Mouse (Mus musculus) embryonic facial prominence, embryonic 15.5 days (tissue): Measurements from ENCODE around the gene Slc9a4. TPM values are rescaled to one million over a fixed set of nuclear protein-coding genes. Genes with fewer than 3 reads are reported as not detected.
"Not testable (repeated sequence)": the region's sequence is repeated elsewhere in the genome, so short reads cannot be mapped to it uniquely, and the experiment has no call there.

Experiments
- ATAC-seq: fragments of 200-750 bp; cut with Nextera tagmentation; 2 replicates; pipeline ENCODE4 v1.8.0; 2017; ENCODE audit warnings: low read depth, moderate TSS enrichment; ENCODE audit not compliant: insufficient number of reproducible peaks, low FRiP score, low TSS enrichment
- H3K27ac ChIP-seq: fragments of 300-500 bp; sonication (generic); replicated peaks from 2 replicates; pipeline ENCODE4 v1.5.1; 2015; ENCODE audit warnings: mild to moderate bottlenecking, inconsistent platforms
- H3K27me3 ChIP-seq: fragments of 300-500 bp; sonication (generic); 2 replicates; pipeline ENCODE4 v1.6.1; 2015; ENCODE audit warnings: inconsistent platforms
- H3K36me3 ChIP-seq: fragments of 300-500 bp; sonication (generic); 2 replicates; pipeline ENCODE4 v1.6.1; 2015; ENCODE audit warnings: mild to moderate bottlenecking, inconsistent platforms
- H3K4me1 ChIP-seq: fragments of 300-500 bp; sonication (generic); 2 replicates; pipeline ENCODE4 v1.6.1; 2015; ENCODE audit warnings: inconsistent platforms
- H3K4me2 ChIP-seq: fragments of 300-500 bp; sonication (generic); replicated peaks from 2 replicates; pipeline ENCODE4 v1.6.1; 2015; ENCODE audit warnings: mild to moderate bottlenecking, inconsistent platforms
- H3K4me3 ChIP-seq: fragments of 300-500 bp; sonication (generic); replicated peaks from 2 replicates; pipeline ENCODE4 v1.5.1; 2015; ENCODE audit warnings: mild to moderate bottlenecking, inconsistent platforms
- H3K9ac ChIP-seq: fragments of 300-500 bp; sonication (generic); 2 replicates; pipeline ENCODE4 v1.6.1; 2015; ENCODE audit warnings: inconsistent platforms
- H3K9me3 ChIP-seq: fragments of 300-500 bp; sonication (generic); replicated peaks from 2 replicates; pipeline ENCODE4 v1.6.1; 2016; ENCODE audit warnings: inconsistent platforms
- WGBS: fragments of 180-500 bp; shearing (Covaris S2); methylation state at CpG from one replicate; pipeline ENCODE4 v1.1.7; 2015; 5-methylcytosine and 5-hydroxymethylcytosine counted together
- polyA plus RNA-seq: library from polyadenylated mRNA; unstranded; fragments of >200 nt; fragmentation: Nextera tagmentation; extraction: Ambion mirVana; gene quantifications from 2 replicates; pipeline ENCODE4 v1.2.1, GENCODE M21; 2015

The Slc9a4 gene
- polyA plus RNA-seq, result 0.20 TPM in 1 of 2 replicates, not detected in the other

GRCm38 (mm10) chr1:40579784-40580183 lies at the start of gene Slc9a4:
Slc9a4 (plus strand) TSS chr1:40580081.
- Histone ChIP-seq H3K27me3 (peaks cover 5% of the 10 kb centered on the region; the same call in 1 of the 2 replicates), H3K4me3 (no peak within 1 kb of the TSS), H3K4me2 (no peak within 1 kb of the TSS), H3K9me3 (no peaks in the 10 kb centered on the region), H3K4me1 (no peaks in the 10 kb centered on the region), H3K27ac (no peak within 1 kb of the TSS), H3K36me3 (no peaks in the 10 kb centered on the region), H3K9ac (no peak within 1 kb of the TSS)
- 8% methylated on average over 7 of the region's 7 CpGs for WGBS
- ATAC-seq, result no peak

- Histone ChIP-seq H3K36me3 (no peaks in the 10 kb centered on the region), H3K4me1 (no peaks in the 10 kb centered on the region), H3K4me3 (no peak overlapping the region), H3K9ac (no peak overlapping the region), H3K4me2 (no peak overlapping the region), H3K27me3 (no peaks in the 10 kb centered on the region), H3K27ac (no peak overlapping the region), H3K9me3 (no peaks in the 10 kb centered on the region)
- WGBS, result 71% methylated on average over 5 of the region's 5 CpGs
- no peak for ATAC-seq
Measured at GRCm38 (mm10) chr1:40537577-40537976, 42.3 kb upstream of the Slc9a4 start.

GRCm38 (mm10) chr1:40544650-40545049 lies 35.2 kb upstream of the Slc9a4 start:
- no peaks in the 10 kb centered on the region for H3K27me3 ChIP-seq
- H3K27ac ChIP-seq, result no peak overlapping the region
- 0% methylated on average over 2 of the region's 2 CpGs for WGBS
- no peaks in the 10 kb centered on the region for H3K36me3 ChIP-seq
- ATAC-seq, result no peak
- H3K9me3 ChIP-seq, result no peaks in the 10 kb centered on the region
- no peak overlapping the region for H3K4me3 ChIP-seq
- H3K4me2 ChIP-seq, result no peak overlapping the region
- no peaks in the 10 kb centered on the region for H3K4me1 ChIP-seq
- no peak overlapping the region for H3K9ac ChIP-seq

GRCm38 (mm10) chr1:40546645-40547044 lies 33.2 kb upstream of the Slc9a4 start:
- H3K27ac ChIP-seq, result no peak overlapping the region
- H3K9ac ChIP-seq, result no peak overlapping the region
- H3K4me1 ChIP-seq, result no peaks in the 10 kb centered on the region
- WGBS, result 71% methylated on average over 4 of the region's 4 CpGs
- no peaks in the 10 kb centered on the region for H3K36me3 ChIP-seq
- H3K27me3 ChIP-seq, result no peaks in the 10 kb centered on the region
- no peak overlapping the region for H3K4me3 ChIP-seq
- H3K9me3 ChIP-seq, result no peaks in the 10 kb centered on the region
- no peak for ATAC-seq
- no peak overlapping the region for H3K4me2 ChIP-seq

GRCm38 (mm10) chr1:40547064-40547572 lies 32.8 kb upstream of the Slc9a4 start:
- no peaks in the 10 kb centered on the region for H3K27me3 ChIP-seq
- no peak overlapping the region for H3K4me2 ChIP-seq
- H3K27ac ChIP-seq, result no peak overlapping the region
- H3K9ac ChIP-seq, result no peak overlapping the region
- 73% methylated on average over 11 of the region's 11 CpGs for WGBS
- no peak overlapping the region for H3K4me3 ChIP-seq
- no peaks in the 10 kb centered on the region for H3K4me1 ChIP-seq
- H3K36me3 ChIP-seq, result no peaks in the 10 kb centered on the region
- no peak for ATAC-seq
- no peaks in the 10 kb centered on the region for H3K9me3 ChIP-seq

GRCm38 (mm10) chr1:40547762-40548161 lies 32.1 kb upstream of the Slc9a4 start:
- Histone ChIP-seq H3K4me1 (no peaks in the 10 kb centered on the region), H3K9me3 (no peaks in the 10 kb centered on the region), H3K27ac (no peak overlapping the region), H3K27me3 (no peaks in the 10 kb centered on the region), H3K9ac (no peak overlapping the region), H3K4me3 (no peak overlapping the region), H3K4me2 (no peak overlapping the region), H3K36me3 (no peaks in the 10 kb centered on the region)
- no peak for ATAC-seq
- 56% methylated on average over 10 of the region's 10 CpGs for WGBS

- no peaks in the 10 kb centered on the region for H3K9me3 ChIP-seq
- H3K27me3 ChIP-seq, result no peaks in the 10 kb centered on the region
- H3K36me3 ChIP-seq, result no peaks in the 10 kb centered on the region
- no peak for ATAC-seq
- no peak overlapping the region for H3K27ac ChIP-seq
- no peaks in the 10 kb centered on the region for H3K4me1 ChIP-seq
- 75% methylated on average over 4 of the region's 4 CpGs for WGBS
- H3K9ac ChIP-seq, result no peak overlapping the region
- H3K4me3 ChIP-seq, result no peak overlapping the region
- no peak overlapping the region for H3K4me2 ChIP-seq
Measured at GRCm38 (mm10) chr1:40569374-40569773, 10.5 kb upstream of the Slc9a4 start.

- no peak for ATAC-seq
- H3K4me2 ChIP-seq, result no peak overlapping the region
Measured at GRCm38 (mm10) chr1:40580269-40580668, 388 bp downstream of the Slc9a4 start.

GRCm38 (mm10) chr1:40586776-40587175 lies 6.9 kb downstream of the Slc9a4 start:
- no peak for ATAC-seq
- Histone ChIP-seq H3K9me3 (no peaks in the 10 kb centered on the region), H3K4me2 (no peak overlapping the region), H3K9ac (no peak overlapping the region), H3K4me1 (peaks cover 8% of the 10 kb centered on the region; the same call in 1 of the 2 replicates), H3K4me3 (no peak overlapping the region), H3K36me3 (no peaks in the 10 kb centered on the region), H3K27me3 (no peaks in the 10 kb centered on the region), H3K27ac (no peak overlapping the region)
- 38% methylated on average over 5 of the region's 5 CpGs for WGBS

More at GRCm38 (mm10) chr1:40580269-40580668, 388 bp downstream of the Slc9a4 start:
- H3K4me1 ChIP-seq, result no peaks in the 10 kb centered on the region
- peaks cover 5% of the 10 kb centered on the region; the same call in 1 of the 2 replicates for H3K27me3 ChIP-seq
- no peak overlapping the region for H3K27ac ChIP-seq
- WGBS, result 64% methylated on average over 14 of the region's 14 CpGs
- H3K36me3 ChIP-seq, result no peaks in the 10 kb centered on the region
- H3K9me3 ChIP-seq, result no peaks in the 10 kb centered on the region
- no peak overlapping the region for H3K9ac ChIP-seq
- H3K4me3 ChIP-seq, result no peak overlapping the region

GRCm38 (mm10) chr1:40590931-40591330 lies 11.1 kb downstream of the Slc9a4 start:
- no peak overlapping the region for H3K4me3 ChIP-seq
- ATAC-seq, result peak; percentile 15; the same call in 1 of the 2 replicates
- H3K9me3 ChIP-seq, result no peaks in the 10 kb centered on the region
- peaks cover 4% of the 10 kb centered on the region; the same call in 1 of the 2 replicates for H3K4me1 ChIP-seq
- H3K27ac ChIP-seq, result no peak overlapping the region
- no peak overlapping the region for H3K4me2 ChIP-seq
- H3K36me3 ChIP-seq, result no peaks in the 10 kb centered on the region
- 71% methylated on average over 4 of the region's 4 CpGs for WGBS
- H3K9ac ChIP-seq, result no peak overlapping the region
- H3K27me3 ChIP-seq, result no peaks in the 10 kb centered on the region

- Histone ChIP-seq H3K27me3 (no peaks in the 10 kb centered on the region), H3K36me3 (no peaks in the 10 kb centered on the region), H3K9me3 (no peaks in the 10 kb centered on the region), H3K27ac (no peak overlapping the region), H3K4me1 (peaks cover 9% of the 10 kb centered on the region; the same call in 1 of the 2 replicates), H3K4me2 (no peak overlapping the region), H3K4me3 (no peak overlapping the region), H3K9ac (no peak overlapping the region)
- no peak for ATAC-seq
- WGBS, result 63% methylated on average over 5 of the region's 5 CpGs
Measured at GRCm38 (mm10) chr1:40597822-40598221, 17.9 kb downstream of the Slc9a4 start.

- H3K4me1 ChIP-seq, H3K9ac ChIP-seq, H3K9me3 ChIP-seq, H3K27me3 ChIP-seq, H3K4me3 ChIP-seq, H3K27ac ChIP-seq, H3K36me3 ChIP-seq, H3K4me2 ChIP-seq, ATAC-seq: not testable (repeated sequence)
- 76% methylated on average over 9 of the region's 9 CpGs for WGBS
Measured at GRCm38 (mm10) chr1:40599661-40600060, 19.8 kb downstream of the Slc9a4 start.
